Mouse (Mus musculus) neural tube, embryonic 12.5 days (tissue): ENCODE results near the gene Mrps12. TPM values are rescaled to one million over a fixed set of nuclear protein-coding genes. Genes with fewer than 3 reads are reported as not detected.

ENCODE experiments used
- ATAC-seq: fragments of 200-750 bp; cut with Nextera tagmentation; 2 replicates; pipeline ENCODE4 v1.8.0; 2017; ENCODE audit warnings: low read depth, mild to moderate bottlenecking, moderate TSS enrichment, moderate library complexity; ENCODE audit not compliant: low FRiP score
- H3K27ac ChIP-seq: fragments of 300-500 bp; sonication (generic); 2 replicates; pipeline ENCODE4 v1.5.1; 2016
- H3K27me3 ChIP-seq: fragments of 300-500 bp; sonication (generic); replicated peaks from 2 replicates; pipeline ENCODE4 v1.6.1; 2016; ENCODE audit warnings: mild to moderate bottlenecking
- H3K36me3 ChIP-seq: fragments of 300-500 bp; sonication (generic); 2 replicates; pipeline ENCODE4 v1.6.1; 2016; ENCODE audit warnings: mild to moderate bottlenecking
- H3K4me1 ChIP-seq: fragments of 300-500 bp; sonication (generic); 2 replicates; pipeline ENCODE4 v1.6.1; 2016
- H3K4me2 ChIP-seq: fragments of 300-500 bp; sonication (generic); replicated peaks from 2 replicates; pipeline ENCODE4 v1.6.1; 2016; ENCODE audit warnings: mild to moderate bottlenecking
- H3K4me3 ChIP-seq: fragments of 300-500 bp; sonication (generic); 2 replicates; pipeline ENCODE4 v1.5.1; 2016
- H3K9ac ChIP-seq: fragments of 300-500 bp; sonication (generic); 2 replicates; pipeline ENCODE4 v1.6.1; 2016; ENCODE audit warnings: mild to moderate bottlenecking
- H3K9me3 ChIP-seq: fragments of 300-500 bp; sonication (generic); 2 replicates; pipeline ENCODE4 v1.6.1; 2016; ENCODE audit warnings: mild to moderate bottlenecking
- WGBS: fragments of 180-500 bp; shearing (Covaris S2); methylation state at CpG from one replicate; pipeline ENCODE4 v1.1.7; 2016; 5-methylcytosine and 5-hydroxymethylcytosine counted together
- polyA plus RNA-seq: library from polyadenylated mRNA; unstranded; fragments of >200 nt; fragmentation: Nextera tagmentation; extraction: Ambion mirVana; gene quantifications from 2 replicates; pipeline ENCODE4 v1.2.1, GENCODE M21; 2016

Gene Mrps12
- polyA plus RNA-seq: 123 and 127 TPM in 2 replicates

DNA sequence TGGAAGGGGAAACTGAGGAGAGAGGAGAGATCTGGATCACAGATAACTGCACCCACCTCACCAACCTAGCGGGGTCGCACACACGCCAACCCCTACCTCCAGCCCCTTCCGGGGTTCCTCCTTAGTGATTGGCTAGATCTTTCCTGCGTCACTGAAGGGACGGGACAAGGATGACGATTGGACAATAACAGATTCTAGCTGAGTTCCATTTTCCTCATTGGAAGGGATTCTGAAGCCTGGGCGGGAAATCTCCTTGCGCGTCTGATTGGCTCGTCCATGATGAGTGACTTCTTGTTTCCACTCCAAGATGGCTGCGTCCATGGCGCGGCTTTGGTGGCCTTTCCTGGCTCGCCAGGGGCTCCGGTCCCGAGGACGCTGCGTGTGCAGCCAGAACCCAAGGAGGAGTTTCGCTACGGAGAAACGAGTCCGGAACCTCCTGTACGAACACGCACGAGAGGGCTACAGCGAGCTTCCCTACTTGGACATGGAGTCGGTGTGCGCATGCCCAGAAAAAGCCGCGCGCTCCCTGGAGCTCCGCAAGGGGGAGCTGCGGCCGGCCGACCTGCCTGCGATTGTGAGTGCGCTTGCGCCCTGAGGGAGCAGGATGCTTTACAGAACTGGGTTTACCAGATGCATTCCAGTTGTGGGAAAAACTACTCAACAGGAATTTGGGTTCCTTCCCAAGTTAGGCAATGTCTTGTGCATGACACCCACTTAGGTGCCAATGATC lies at the start of gene Mrps12, which contains the start of gene Sars2:
Mrps12 (minus strand) TSS at position 112 of the 730 bp plus-strand sequence.
Sars2 (plus strand) TSS at position 284 of the 730 bp plus-strand sequence.
- H3K9me3 ChIP-seq: no peaks in the 10 kb centered on the region
- H3K27me3 ChIP-seq: no peaks in the 10 kb centered on the region
- peaks cover 49% of the 10 kb centered on the region for H3K36me3 ChIP-seq
- peak within 1 kb of the TSS; percentile 83 for H3K4me2 ChIP-seq
- H3K4me3 ChIP-seq: peak within 1 kb of the TSS; percentile 63
- peaks cover 10% of the 10 kb centered on the region for H3K4me1 ChIP-seq
- ATAC-seq: peak; percentile 99
- no peak within 1 kb of the TSS for H3K27ac ChIP-seq
- WGBS: under 1% methylated on average over 39 of the region's 39 CpGs
- H3K9ac ChIP-seq: peak within 1 kb of the TSS; percentile 80

DNA sequence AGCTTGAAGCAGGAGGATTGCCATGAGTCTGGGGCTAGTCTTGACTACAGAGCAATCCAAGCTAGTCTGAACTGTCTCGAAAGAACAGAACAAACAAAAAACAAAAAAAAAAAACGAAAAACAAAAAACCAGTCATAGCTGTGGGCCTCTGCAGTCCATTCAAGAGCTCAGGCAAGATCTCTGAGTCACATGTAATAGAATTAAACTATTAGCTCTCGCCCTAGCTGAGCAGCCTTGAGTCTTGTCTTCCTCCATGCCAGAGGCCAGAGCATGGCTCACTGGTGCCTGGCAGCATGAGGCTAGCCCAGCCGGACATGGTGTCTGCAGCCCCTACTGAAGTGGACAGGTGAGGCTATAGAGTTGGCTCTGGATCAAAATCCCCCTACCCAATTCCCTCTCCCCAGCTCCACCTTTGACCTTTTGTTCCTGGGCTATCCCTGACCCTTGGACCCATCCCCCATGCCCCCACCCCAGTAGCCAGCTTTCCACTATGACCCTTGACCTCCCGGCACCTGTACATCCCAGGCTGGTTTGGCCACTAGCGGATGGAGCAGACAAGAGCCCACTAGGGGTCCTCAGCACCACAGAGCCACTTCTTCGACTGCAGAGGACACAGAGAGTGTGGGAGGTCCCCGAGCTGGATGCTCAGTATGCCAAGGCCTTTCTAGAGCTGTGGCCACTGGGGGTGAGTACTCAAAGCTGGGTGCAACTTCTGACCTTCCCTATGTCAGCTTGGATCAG lies 48.6 kb upstream of the Mrps12 start:
- 53% methylated on average over 8 of the region's 8 CpGs for WGBS
- Histone ChIP-seq H3K36me3 (peaks cover 21% of the 10 kb centered on the region), H3K27ac (no peak overlapping the region), H3K9me3 (no peaks in the 10 kb centered on the region), H3K4me3 (no peak overlapping the region), H3K4me1 (no peaks in the 10 kb centered on the region), H3K9ac (no peak overlapping the region), H3K27me3 (no peaks in the 10 kb centered on the region), H3K4me2 (no peak overlapping the region)
- no peak for ATAC-seq

DNA sequence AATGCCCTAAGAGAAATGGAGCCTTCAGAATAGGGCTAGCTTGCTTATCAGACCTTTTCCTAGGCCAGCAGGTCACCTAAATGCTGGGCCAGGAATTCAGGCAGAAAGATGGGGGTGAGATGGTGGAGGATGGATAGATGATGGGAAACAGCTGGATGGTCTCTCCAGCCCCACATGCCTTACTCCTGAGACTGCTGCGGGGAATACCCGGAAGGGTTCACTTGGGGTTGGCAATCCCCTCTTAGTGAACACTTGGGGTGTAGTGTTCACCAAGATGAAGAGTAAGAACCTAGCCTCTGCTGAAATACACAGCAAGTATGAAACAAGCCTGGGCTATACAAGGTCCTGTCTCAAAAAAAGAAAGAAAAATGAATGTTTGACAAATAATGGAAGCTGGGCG lies 47.6 kb upstream of the Mrps12 start:
- H3K9me3 ChIP-seq: no peaks in the 10 kb centered on the region
- no peak for ATAC-seq
- peaks cover 21% of the 10 kb centered on the region for H3K36me3 ChIP-seq
- H3K4me3 ChIP-seq: no peak overlapping the region
- WGBS: 81% methylated on average over 3 of the region's 3 CpGs
- no peak overlapping the region for H3K9ac ChIP-seq
- H3K27me3 ChIP-seq: no peaks in the 10 kb centered on the region
- H3K27ac ChIP-seq: no peak overlapping the region
- no peaks in the 10 kb centered on the region for H3K4me1 ChIP-seq
- H3K4me2 ChIP-seq: no peak overlapping the region

DNA sequence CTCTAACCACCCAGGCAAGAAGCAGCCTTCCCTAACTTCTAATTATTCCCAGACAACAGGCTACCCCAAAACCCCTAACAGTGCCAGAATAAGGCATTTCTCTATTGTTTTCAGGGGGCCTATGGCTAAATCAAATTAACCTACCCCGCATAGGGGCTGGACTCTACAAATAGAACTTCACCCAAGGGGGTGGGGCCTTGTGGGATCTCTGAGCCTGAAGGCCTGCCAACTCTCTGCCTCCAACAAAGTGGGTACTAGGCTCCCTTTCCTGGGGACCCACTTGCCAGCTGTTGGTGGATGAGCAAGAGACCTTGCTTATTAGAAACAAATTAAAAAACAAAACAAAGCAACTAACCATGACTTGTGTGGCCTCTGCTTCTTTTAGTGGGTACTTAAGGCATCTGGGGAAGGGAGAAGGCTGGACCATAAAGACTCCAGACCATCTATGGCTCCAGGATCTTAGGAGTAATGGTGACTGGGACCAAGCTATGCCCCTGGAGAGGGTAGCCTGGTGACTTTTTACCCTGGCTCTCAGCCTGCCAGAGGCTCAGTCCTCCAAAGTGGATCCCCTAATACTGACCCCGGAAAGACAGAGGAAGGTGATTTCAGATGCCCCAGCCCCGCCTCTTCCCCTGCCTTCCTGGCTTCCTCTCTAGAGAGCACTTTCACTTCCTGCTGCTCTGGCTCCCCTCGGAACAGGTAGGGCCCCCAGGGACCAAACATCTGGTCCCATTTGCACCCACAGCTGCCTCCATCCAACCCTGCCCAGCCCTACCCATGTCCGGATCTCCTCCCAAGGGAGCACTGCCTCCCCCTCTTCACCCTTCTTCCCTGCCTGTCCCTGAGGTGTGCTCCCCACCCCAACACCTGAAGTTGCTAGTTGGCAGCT lies 46.9 kb upstream of the Mrps12 start, which contains the start of gene Rinl:
Rinl (plus strand) TSS at position 663 of the 889 bp plus-strand sequence.
- Histone ChIP-seq H3K4me2 (no peak within 1 kb of the TSS), H3K4me1 (no peaks in the 10 kb centered on the region), H3K9me3 (no peaks in the 10 kb centered on the region), H3K9ac (no peak within 1 kb of the TSS), H3K27ac (no peak within 1 kb of the TSS), H3K27me3 (no peaks in the 10 kb centered on the region), H3K36me3 (peaks cover 25% of the 10 kb centered on the region), H3K4me3 (no peak within 1 kb of the TSS)
- WGBS: 78% methylated on average over 5 of the region's 5 CpGs
- no peak for ATAC-seq

DNA sequence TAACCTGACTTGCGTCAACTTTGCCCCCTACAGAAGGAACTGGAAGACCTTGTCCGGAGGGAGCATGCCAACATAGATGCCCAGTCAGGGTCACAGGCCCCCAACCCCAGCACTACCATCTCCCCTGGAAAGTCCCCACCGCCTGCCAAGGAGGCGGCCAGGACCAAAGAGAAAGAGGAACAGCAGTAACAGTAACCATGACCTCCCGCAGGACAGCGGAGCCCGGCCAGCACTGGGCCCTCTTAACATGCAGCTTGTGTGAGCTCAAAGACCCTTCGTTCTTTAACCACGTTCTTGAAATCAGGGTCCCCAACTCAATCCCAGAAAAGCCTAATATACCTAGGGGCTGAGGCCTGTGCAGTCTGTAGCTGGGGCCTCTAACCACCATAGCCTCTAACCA lies 46.3 kb upstream of the Mrps12 start:
- Histone ChIP-seq H3K4me2 (no peak overlapping the region), H3K27ac (no peak overlapping the region), H3K36me3 (peaks cover 28% of the 10 kb centered on the region), H3K4me1 (no peaks in the 10 kb centered on the region), H3K27me3 (no peaks in the 10 kb centered on the region), H3K4me3 (no peak overlapping the region), H3K9ac (no peak overlapping the region), H3K9me3 (no peaks in the 10 kb centered on the region)
- ATAC-seq: no peak
- 94% methylated on average over 9 of the region's 9 CpGs for WGBS

DNA sequence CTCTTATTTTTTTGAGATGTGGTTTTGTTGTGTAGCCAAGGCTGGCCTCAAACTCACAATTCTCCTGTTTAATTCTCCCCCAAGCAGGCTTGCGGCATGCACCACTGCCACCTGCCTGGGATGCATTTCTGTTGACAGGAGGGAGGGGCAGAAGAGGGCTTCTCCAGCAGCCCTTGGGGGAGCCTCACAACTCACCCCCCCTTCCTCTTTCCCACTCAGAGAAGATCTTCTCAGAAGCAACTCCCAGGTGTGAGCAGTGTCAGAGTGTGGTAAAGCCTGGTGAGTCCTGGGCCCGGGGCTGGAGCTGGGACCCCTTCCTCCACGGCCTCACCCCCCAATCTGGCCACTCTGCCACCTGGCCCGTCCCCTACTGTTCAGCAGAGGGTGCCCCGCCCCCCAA lies 43.5 kb upstream of the Mrps12 start:
- H3K4me1 ChIP-seq: peaks cover 2% of the 10 kb centered on the region
- no peak overlapping the region for H3K4me2 ChIP-seq
- H3K4me3 ChIP-seq: no peak overlapping the region
- H3K36me3 ChIP-seq: peaks cover 34% of the 10 kb centered on the region
- 71% methylated on average over 5 of the region's 5 CpGs for WGBS
- H3K27ac ChIP-seq: no peak overlapping the region
- H3K27me3 ChIP-seq: no peaks in the 10 kb centered on the region
- H3K9me3 ChIP-seq: no peaks in the 10 kb centered on the region
- H3K9ac ChIP-seq: no peak overlapping the region
- no peak for ATAC-seq

DNA sequence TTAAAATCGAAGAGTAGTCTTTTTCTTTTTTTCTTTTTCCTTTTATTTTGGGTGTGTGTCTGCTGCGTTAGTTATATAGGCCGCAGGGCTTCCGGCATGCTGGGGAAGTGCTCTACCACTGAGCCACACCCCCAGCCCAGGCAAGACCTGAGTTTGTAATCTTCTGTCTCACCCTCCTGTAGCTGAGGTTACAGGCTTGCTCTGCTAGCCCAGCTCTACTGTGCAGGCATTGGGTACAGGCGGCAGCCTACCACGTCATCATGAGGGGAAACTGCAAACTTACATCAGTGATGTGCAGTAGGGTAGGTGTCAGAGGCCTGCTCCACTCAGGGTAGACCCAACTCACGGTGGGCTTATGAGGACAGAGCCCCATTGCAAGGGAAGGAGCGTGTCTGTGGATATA lies 39.6 kb upstream of the Mrps12 start:
- Histone ChIP-seq H3K36me3 (peaks cover 25% of the 10 kb centered on the region), H3K4me2 (no peak overlapping the region), H3K4me3 (no peak overlapping the region), H3K27ac (no peak overlapping the region), H3K9ac (no peak overlapping the region), H3K4me1 (peaks cover 3% of the 10 kb centered on the region), H3K27me3 (no peaks in the 10 kb centered on the region), H3K9me3 (no peaks in the 10 kb centered on the region)
- WGBS: 92% methylated on average over 8 of the region's 8 CpGs
- ATAC-seq: no peak

DNA sequence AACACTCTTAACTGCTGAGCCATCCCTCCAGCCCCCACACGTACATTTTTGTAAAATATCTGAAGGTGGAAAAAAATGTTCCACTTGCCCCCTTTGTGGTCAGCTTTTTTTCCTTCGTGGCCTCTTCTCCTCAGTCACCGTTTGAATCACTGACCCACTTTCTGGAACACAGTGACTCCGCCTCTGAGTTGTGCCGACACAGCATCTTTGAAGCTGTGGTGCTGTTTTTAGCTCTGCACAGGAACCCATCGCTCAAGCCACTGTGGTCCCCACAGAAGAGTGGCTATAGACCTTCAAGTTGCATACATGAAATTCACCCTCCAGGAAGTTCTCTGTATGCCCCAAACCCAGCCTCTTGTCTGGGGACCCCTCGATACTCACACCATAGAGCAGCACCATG lies 39.2 kb upstream of the Mrps12 start:
- WGBS: 91% methylated on average over 7 of the region's 7 CpGs
- H3K4me3 ChIP-seq: no peak overlapping the region

DNA sequence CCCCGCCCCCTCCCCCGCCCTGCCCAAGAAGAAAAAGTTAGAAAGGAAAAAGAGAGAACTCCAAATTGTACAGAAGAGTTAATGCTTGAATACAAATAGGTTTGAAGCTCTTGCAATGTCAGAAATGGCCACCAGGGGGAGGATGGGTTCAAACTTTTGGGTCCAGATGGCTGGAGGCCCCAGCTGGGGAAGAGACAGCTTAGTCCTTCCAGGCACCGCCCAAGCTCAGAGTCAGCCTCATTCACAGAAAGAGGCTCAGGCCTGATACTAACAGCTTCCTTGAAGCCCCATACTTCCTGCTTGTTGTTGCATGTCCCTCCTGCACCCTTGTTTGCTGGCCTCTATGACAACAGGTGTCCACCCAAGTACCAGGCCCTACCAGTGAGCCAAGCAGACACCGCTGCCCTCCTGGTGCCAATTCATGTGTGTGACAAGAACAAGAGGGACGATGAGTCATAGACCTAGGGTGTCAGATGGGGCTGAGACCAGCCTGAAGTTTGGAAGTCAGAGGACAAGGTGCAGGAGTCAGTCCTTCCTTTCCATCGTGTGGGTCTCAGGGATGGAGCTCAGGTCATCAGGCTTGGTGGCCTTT lies 38.5 kb upstream of the Mrps12 start:
- H3K4me2 ChIP-seq: no peak overlapping the region
- H3K36me3 ChIP-seq: peaks cover 18% of the 10 kb centered on the region
- H3K9ac ChIP-seq: no peak overlapping the region
- H3K27me3 ChIP-seq: no peaks in the 10 kb centered on the region
- no peak overlapping the region for H3K4me3 ChIP-seq
- H3K4me1 ChIP-seq: peaks cover 3% of the 10 kb centered on the region
- no peak overlapping the region for H3K27ac ChIP-seq
- 0 out of 2 replicates have a peak, but pooled peaks have one; percentile 41 for ATAC-seq
- H3K9me3 ChIP-seq: no peaks in the 10 kb centered on the region
- 49% methylated on average over 6 of the region's 6 CpGs for WGBS

More for the DNA sequence above, 39.2 kb upstream of the Mrps12 start:
- H3K9me3 ChIP-seq: no peaks in the 10 kb centered on the region
- H3K4me2 ChIP-seq: no peak overlapping the region
- H3K36me3 ChIP-seq: peaks cover 21% of the 10 kb centered on the region
- no peak overlapping the region for H3K9ac ChIP-seq
- H3K27me3 ChIP-seq: no peaks in the 10 kb centered on the region
- ATAC-seq: no peak
- H3K27ac ChIP-seq: no peak overlapping the region
- peaks cover 3% of the 10 kb centered on the region for H3K4me1 ChIP-seq

DNA sequence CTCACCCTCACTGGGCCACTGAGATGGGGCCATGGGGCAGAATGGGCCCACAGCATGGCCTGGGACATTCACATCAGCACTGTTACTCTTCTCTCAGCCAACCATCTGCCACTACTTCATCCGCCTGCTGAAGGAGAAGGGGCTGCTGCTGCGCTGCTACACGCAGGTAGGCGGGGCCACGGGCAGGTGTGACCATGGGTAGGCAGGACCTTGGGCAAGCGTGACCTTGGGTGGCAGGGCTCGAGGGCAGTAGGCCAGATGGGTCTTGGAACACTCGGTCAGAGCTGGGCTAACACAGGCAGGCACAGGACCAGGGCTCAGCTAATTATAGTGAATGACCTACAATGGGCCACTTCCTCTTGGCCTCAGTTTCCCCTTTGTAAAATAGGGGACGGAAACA lies 37.2 kb upstream of the Mrps12 start:
- H3K27me3 ChIP-seq: no peaks in the 10 kb centered on the region
- no peak overlapping the region for H3K4me2 ChIP-seq
- H3K9me3 ChIP-seq: no peaks in the 10 kb centered on the region
- H3K4me1 ChIP-seq: peaks cover 9% of the 10 kb centered on the region
- H3K36me3 ChIP-seq: peaks cover 22% of the 10 kb centered on the region
- no peak overlapping the region for H3K9ac ChIP-seq
- ATAC-seq: no peak
- no peak overlapping the region for H3K4me3 ChIP-seq
- WGBS: 88% methylated on average over 9 of the region's 9 CpGs
- no peak overlapping the region for H3K27ac ChIP-seq

DNA sequence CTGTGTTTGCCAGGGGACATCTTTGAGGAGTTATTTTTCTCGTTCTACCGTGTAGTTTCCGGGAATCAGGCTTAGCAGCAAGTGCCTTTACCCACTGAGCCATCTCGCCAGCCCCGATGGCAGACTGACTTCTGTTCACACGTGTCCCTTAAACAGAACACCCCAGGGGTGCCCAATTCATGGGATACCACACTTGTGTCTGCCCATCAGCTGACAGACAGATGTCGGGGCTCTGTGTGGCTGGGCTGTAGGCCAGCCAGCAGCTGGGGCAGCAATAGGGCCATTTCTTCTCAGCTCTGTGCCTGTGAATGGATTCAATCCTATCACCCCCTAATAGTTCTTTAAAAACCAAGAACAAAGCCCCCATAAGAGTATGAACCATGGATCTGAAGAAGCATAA lies 33.5 kb upstream of the Mrps12 start:
- Histone ChIP-seq H3K27me3 (no peaks in the 10 kb centered on the region), H3K9ac (no peak overlapping the region), H3K4me3 (no peak overlapping the region), H3K4me1 (peaks cover 15% of the 10 kb centered on the region), H3K36me3 (peaks cover 18% of the 10 kb centered on the region), H3K4me2 (no peak overlapping the region), H3K27ac (no peak overlapping the region), H3K9me3 (no peaks in the 10 kb centered on the region)
- WGBS: 81% methylated on average over 7 of the region's 7 CpGs
- no peak for ATAC-seq
